Mouse (Mus musculus) brain, embryonic 14.5 days (tissue): ENCODE measurements around the gene Lrba. TPM values are rescaled to one million over a fixed set of nuclear protein-coding genes. Genes with fewer than 3 reads are reported as not detected.

ENCODE experiments used
- DNase-seq: peaks from one replicate; pipeline ENCODE4 v3.0.0-alpha.2; 2011; ENCODE audit warnings: low read depth
- CTCF ChIP-seq: fragments of 200-500 bp; IDR thresholded peaks from 2 replicates; pipeline ENCODE4 v1.5.1; 2012; ENCODE audit warnings: inconsistent platforms, mild to moderate bottlenecking, moderate library complexity, borderline replicate concordance; ENCODE audit not compliant: insufficient read depth, insufficient read length; ENCODE audit errors: extremely low read depth
- POLR2A ChIP-seq: fragments of 200-500 bp; IDR thresholded peaks from 2 replicates; pipeline ENCODE4 v1.6.1; 2012; ENCODE audit warnings: mild to moderate bottlenecking, inconsistent platforms, borderline replicate concordance; ENCODE audit not compliant: poor library complexity, insufficient read depth, insufficient read length, severe bottlenecking; ENCODE audit errors: extremely low read depth
- polyA plus RNA-seq: library from polyadenylated mRNA; depleted of rRNA; stranded (reverse); fragments of >200 nt; gene quantifications from 2 replicates; pipeline ENCODE4 v1.2.3, GENCODE M21; 2012; rRNA removed

Gene Lrba
- polyA plus RNA-seq, 1 experiment = 16.8 TPM

- TF ChIP-seq CTCF (no peak), POLR2A (no peak)
- DNase-seq = peak; percentile 56
These were observed 584.7 kb downstream of the Lrba start for GRCm38 (mm10) chr3:86809199-86809598.

DNA sequence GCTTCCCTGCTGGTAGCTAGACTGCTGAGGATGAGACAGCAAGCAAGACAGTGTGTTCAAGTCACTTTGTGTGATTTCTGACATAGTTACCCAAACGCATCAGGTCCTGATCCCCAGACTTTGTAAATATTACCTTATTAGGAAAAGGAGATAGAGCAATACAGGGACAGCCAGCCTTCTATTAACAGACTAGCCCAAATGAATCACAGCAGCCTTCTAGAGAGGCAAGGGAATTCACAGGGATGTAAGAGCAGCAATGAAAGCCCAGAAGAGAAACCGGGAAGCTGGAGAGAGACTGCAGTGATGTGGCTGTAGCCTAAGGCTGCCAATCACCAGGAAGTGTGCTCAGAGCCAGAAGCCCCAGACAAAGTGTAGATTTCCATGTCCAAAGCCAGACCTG lies 585.2 kb downstream of the Lrba start:
- no peak for DNase-seq
- no peak for TF ChIP-seq CTCF
- TF ChIP-seq POLR2A = no peak

DNA sequence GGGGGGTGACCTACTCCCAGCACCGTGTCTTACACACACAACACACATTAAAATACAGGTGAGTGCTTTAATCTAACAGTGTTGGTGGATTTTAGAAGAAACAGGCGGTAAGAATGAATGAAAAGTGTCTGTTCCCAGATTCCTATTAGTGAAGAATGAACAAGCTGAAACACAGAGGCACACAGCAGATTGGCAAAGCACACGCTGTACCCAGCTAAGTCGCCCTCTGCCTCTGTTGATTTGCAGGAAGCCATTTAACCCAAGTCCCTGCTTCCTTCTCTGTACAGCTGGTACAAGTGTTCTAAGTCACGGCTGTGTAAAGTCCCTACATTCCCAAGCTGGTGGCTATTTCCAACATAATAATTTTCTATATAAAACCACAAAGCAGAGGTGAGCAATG lies 586.4 kb downstream of the Lrba start:
- no peak for DNase-seq
- TF ChIP-seq POLR2A (no peak), CTCF (no peak)

GRCm38 (mm10) chr3:86812689-86813088 lies 588.2 kb downstream of the Lrba start:
- peak; percentile 87 for DNase-seq
- TF ChIP-seq POLR2A (no peak), CTCF (peak; percentile 86)

GRCm38 (mm10) chr3:86818001-86818585 lies 593.6 kb downstream of the Lrba start:
- peak; percentile 86 for DNase-seq
- no peak for TF ChIP-seq CTCF
- no peak for TF ChIP-seq POLR2A

DNA sequence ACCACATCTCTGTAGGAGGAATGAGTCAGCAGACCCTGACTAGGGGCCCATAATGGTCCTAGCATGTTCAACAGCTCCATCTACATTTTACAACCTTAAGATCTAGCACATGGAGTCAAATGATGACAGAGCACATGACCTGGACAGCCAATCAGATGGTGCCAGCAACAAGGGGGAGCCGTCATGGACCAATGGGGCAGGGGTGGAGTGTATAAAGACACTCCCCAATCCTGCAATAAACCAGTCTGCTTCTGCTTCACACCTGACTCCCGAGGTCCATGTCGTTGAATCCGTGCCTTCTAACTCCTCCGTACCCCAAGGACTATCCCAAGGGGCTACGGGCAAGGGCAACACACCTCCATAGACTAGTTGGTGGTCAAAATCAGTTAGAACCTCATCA lies 594.9 kb downstream of the Lrba start:
- no peak for DNase-seq
- TF ChIP-seq CTCF = no peak
- TF ChIP-seq POLR2A = no peak

DNA sequence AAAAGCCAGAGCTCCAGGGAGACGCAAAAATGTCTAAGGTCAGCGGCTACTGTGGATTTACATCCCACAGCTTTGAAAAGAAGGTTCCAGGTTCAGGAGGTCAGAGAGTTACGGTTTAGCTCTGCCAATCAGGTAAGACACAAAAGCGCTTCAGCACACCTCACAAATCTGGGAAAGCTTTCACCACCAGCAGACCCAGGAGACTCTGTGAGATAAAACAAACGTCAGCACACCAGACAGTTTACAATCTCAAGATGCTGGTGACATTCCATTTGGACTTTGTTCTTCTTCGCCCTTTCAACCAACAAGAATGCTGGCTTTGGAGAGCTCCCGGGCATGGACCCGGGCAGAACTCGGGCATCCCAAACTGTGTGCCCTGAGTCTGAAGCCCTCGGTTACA lies 595.9 kb downstream of the Lrba start:
- no peak for DNase-seq
- TF ChIP-seq POLR2A = no peak
- no peak for TF ChIP-seq CTCF

- TF ChIP-seq POLR2A = no peak
- no peak for TF ChIP-seq CTCF
- no peak for DNase-seq
These were observed 596.9 kb downstream of the Lrba start for GRCm38 (mm10) chr3:86821383-86821782.

- TF ChIP-seq POLR2A (no peak), CTCF (no peak)
- no peak for DNase-seq
These were observed 603.0 kb downstream of the Lrba start for GRCm38 (mm10) chr3:86827506-86827905.

- TF ChIP-seq POLR2A (no peak), CTCF (no peak)
- no peak for DNase-seq
These were observed 607.6 kb downstream of the Lrba start for GRCm38 (mm10) chr3:86832115-86832514.

Other genes with a start within 250 kb of the Lrba start
- gene Prss48, start 222.2 kb upstream of the Lrba start, polyA plus RNA-seq = not detected in 2 replicates
- gene Rps3a1, start 82.0 kb upstream of the Lrba start, polyA plus RNA-seq = 758 and 849 TPM in 2 replicates